Mouse (Mus musculus): ENCODE results near the gene Exoc6b. TPM values are rescaled to one million over a fixed set of nuclear protein-coding genes. Genes with fewer than 3 reads are reported as not detected.

Gene Exoc6b
- polyA plus RNA-seq, 1 experiment from 2014 or later: 32.5 TPM

Other genes with a start within 250 kb of the Exoc6b start
- 79.4 and 100 TPM in 2 replicates for gene Spr, start 68.3 kb upstream of the Exoc6b start, polyA plus RNA-seq (2014; fragmentation: Nextera tagmentation; extraction: Ambion mirVana)
- 7.5 and 8.5 TPM in 2 replicates for gene Emx1, start 117.9 kb upstream of the Exoc6b start, polyA plus RNA-seq (2014; fragmentation: Nextera tagmentation; extraction: Ambion mirVana)

All from kidney, embryonic 14.5 days (tissue).